Mouse (Mus musculus) lung, adult 10 weeks (tissue): ENCODE data around the gene Slc5a4a. TPM values are rescaled to one million over a fixed set of nuclear protein-coding genes. Genes with fewer than 3 reads are reported as not detected.

ENCODE experiments used
- polyA plus RNA-seq: library from polyadenylated mRNA; stranded (reverse); fragments of 350-450 nt; fragmentation: Illumina TruSeq; extraction: RNeasy Lipid Tissue Mini Kit (QIAGEN cat#74804); gene quantifications from one replicate; pipeline ENCODE4 v1.2.3, GENCODE M21; 2014; ENCODE audit warnings: low read depth, low replicate concordance; ENCODE audit not compliant: insufficient read depth

The Slc5a4a gene
- not detected for polyA plus RNA-seq

GRCm38 (mm10) chr10:76147278-76147677 lies at the start of gene Slc5a4a:
Gene Slc5a4a, plus strand, starts transcription at chr10:76147451.

DNA sequence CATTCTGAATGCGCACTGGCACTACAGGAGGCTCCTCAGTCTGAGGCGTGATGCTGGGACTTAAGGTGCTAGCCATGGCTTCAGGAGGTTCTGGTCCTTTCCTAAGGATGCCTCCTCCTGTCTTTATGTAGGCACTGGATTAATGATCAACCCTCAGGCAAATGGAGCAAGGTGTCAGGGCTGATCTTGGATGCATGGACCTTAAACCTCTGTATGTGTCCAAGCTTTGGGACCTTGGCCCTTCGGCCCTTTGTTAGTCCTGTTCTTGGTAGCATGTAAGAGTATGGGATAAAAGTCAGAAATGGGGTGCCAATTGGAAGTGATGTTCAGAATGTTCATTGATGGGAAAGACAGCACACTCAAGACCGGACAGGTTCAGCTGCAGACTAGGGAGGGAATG lies 36.4 kb upstream of the Slc5a4a start, which contains the start of gene Slc5a4b:
Gene Slc5a4b, minus strand, starts transcription at position 101 of the 400 bp plus-strand sequence.

GRCm38 (mm10) chr10:76237341-76238225 lies 90.3 kb downstream of the Slc5a4a start, which contains the start of gene Prmt2:
Gene Prmt2, minus strand, starts transcription at chr10:76237865.

Other genes starting within 250 kb of the Slc5a4a start
- gene Smarcb1, start 225.8 kb upstream of the Slc5a4a start, polyA plus RNA-seq, result 48.8 TPM
- gene Chchd10, start 214.3 kb upstream of the Slc5a4a start, polyA plus RNA-seq, result 224 TPM
- gene Mmp11, start 211.0 kb upstream of the Slc5a4a start, polyA plus RNA-seq, result 22.1 TPM
- gene Gm867, start 206.8 kb upstream of the Slc5a4a start, polyA plus RNA-seq, result 13.9 TPM
- 44.9 TPM for gene Vpreb3, start 204.4 kb upstream of the Slc5a4a start, polyA plus RNA-seq
- gene Gm5134, start 192.9 kb upstream of the Slc5a4a start, polyA plus RNA-seq, result not detected
- gene Zfp280b, start 114.8 kb upstream of the Slc5a4a start, polyA plus RNA-seq, result 2.9 TPM
- gene Slc5a4b, start 36.5 kb upstream of the Slc5a4a start, polyA plus RNA-seq, result not detected
- 37.8 TPM for gene Prmt2, start 90.4 kb downstream of the Slc5a4a start, polyA plus RNA-seq
- gene S100b, start 106.4 kb downstream of the Slc5a4a start, polyA plus RNA-seq, result 2.7 TPM
- gene Dip2a, start 197.8 kb downstream of the Slc5a4a start, polyA plus RNA-seq, result 6.0 TPM